Mouse (Mus musculus) bone marrow macrophage, adult 2 months (primary cell): Measurements from ENCODE around the gene Glul.

Source experiments
- CTCF ChIP-seq: IDR thresholded peaks from 2 replicates; pipeline ENCODE4 v1.5.1; 2012; ENCODE audit warnings: low read depth, mild to moderate bottlenecking, low read length, moderate library complexity
- POLR2A ChIP-seq: IDR thresholded peaks from 2 replicates; pipeline ENCODE4 v1.6.1; 2012; ENCODE audit warnings: mild to moderate bottlenecking, low read depth, low read length, borderline replicate concordance

DNA sequence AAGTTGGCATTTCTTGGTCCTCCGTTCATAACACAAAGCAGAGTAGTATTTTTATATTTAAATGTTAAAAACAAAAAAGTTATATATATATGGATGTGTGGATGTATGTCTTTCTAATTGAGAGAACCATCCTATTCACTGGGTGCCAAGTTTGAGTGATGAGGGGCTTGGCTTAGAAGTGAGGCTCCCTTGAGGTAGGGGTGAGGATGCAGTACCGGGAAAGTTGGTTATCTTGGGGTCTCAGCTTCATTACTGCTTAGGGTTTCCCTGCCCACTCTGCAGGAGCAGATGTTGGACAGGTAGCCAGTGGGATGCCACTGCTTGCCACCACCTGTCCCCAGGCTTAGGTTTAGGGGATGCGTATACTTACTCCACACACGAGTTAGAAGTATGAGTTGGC, 9.0 kb downstream of the Glul start:
- TF ChIP-seq CTCF (no peak), POLR2A (no peak)
